Mouse (Mus musculus): ENCODE data around the gene Yipf3.

GRCm38 (mm10) chr17:46275034-46275433, 27.2 kb downstream of the Yipf3 start:
- TF ChIP-seq CTCF (IDR thresholded peaks at IDR 0.05; ENCODE audit: control insufficient read depth, insufficient read depth, insufficient read length) (no peak), MYOD1 (IDR thresholded peaks at IDR 0.05; ENCODE audit: control insufficient read depth, insufficient read length, low read depth) (no peak), FOSL1 (IDR thresholded peaks at IDR 0.05; ENCODE audit: insufficient read depth, low read length, poor library complexity, severe bottlenecking) (no peak)
